21 mouse cellular contexts compared by ENCODE assay signal in the genomic region with DNA sequence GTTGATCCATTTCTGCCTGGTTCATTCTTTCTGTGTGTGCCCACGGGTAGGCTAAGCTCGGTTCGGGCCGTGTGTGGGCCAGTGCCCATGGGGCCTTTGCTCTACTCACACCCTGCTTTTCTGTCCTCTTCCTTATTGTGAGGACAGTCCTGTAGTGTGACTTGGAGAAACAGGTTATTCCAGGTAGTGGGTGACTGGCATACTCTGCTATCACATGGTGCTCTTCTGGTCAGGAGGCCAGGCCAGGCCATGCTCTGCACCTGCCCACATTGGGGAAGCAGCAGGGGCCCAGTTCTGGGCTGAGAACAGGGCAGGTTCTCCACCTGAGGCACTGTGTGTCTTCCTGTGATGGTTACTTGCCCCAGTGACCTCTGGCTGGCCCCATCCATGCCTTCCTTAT. TPM values are rescaled to one million over a fixed set of nuclear protein-coding genes. Genes with fewer than 3 reads are reported as not detected.
DNase-seq lines count a peak whose midpoint lies in the region; ATAC-seq and TF ChIP-seq lines count a peak whose summit lies in the region.
"Had no signal": no experiment of that assay in that cellular context is flagged by ENCODE, and none has a peak within 500 bp of the region (broad histone marks: within the 10 kb centered on the region; RNA-seq: fewer than 3 reads in every experiment).

No protein-coding gene starts in this region.

- dilution Hi-C loops in CH12.LX (cut with MboI; ENCODE audit: extremely low pct_ligation_motif_present, extremely low pct_unique_long_range_greater_than_20kb, low sequenced_read_pairs), result no loop called here

- TF ChIP-seq POLR2A in CH12.LX (IDR thresholded peaks at IDR 0.05; ENCODE audit: low read depth, low read length), result no peak

- ATAC-seq in liver, embryonic 11.5 days (replicated peaks; ENCODE audit: low FRiP score), result no peak
- ATAC-seq in liver, embryonic 14.5 days (ENCODE audit: insufficient read depth), result no peak
- ATAC-seq: forebrain, embryonic 13.5 days; inflammation-experienced regulatory T-cells, adult 6 months; Patski had no signal

- no peaks in the 10 kb centered on the region for H3K9me3 ChIP-seq in liver, embryonic 11.5 days (ENCODE audit: control insufficient read depth, low read length)
- no peaks in the 10 kb centered on the region for H3K9me3 ChIP-seq in CH12.LX (replicated peaks; ENCODE audit: low read length)
- H3K9me3 ChIP-seq in liver, embryonic 14.5 days (ENCODE audit: control insufficient read depth, low read length), result no peaks in the 10 kb centered on the region
- H3K9me3 ChIP-seq: forebrain, embryonic 13.5 days; hindbrain, embryonic 13.5 days; limb, embryonic 15.5 days; midbrain, embryonic 12.5 days; neural tube, embryonic 12.5 days had no signal

- intact Hi-C loops in heart, postnatal 25 days (cut with DNase I), result no loop called here

- TF ChIP-seq CTCF in CH12.LX (conservative IDR thresholded peaks at IDR 0.05 in 1 of 2, IDR thresholded peaks at IDR 0.05 in 1 of 2; ENCODE audit: low read depth in 2 of 2, low read length in 2 of 2), result no peak
- TF ChIP-seq CTCF in liver, embryonic 14.5 days (IDR thresholded peaks at IDR 0.05; ENCODE audit: low read depth), result no peak

- peaks cover 56% of the 10 kb centered on the region for H3K79me2 ChIP-seq in CH12.LX (replicated peaks; ENCODE audit: control insufficient read depth, extremely low read depth, insufficient read depth, poor library complexity, severe bottlenecking)

- in situ Hi-C loops in CH12.LX (cut with MboI; ENCODE audit: low pct_ligation_motif_present, low pct_unique_long_range_greater_than_20kb, low sequenced_read_pairs), result no loop called here

- peak; percentile 82 for DNase-seq in heart, adult 11 months
- no peak for DNase-seq in heart, postnatal 25 days (ENCODE audit: low spot score)
- DNase-seq in liver, embryonic 11.5 days (ENCODE audit: low spot score), result no peak
- DNase-seq in liver (no peak), CH12.LX (ENCODE audit: extremely low read depth) (no peak)
- DNase-seq in liver, embryonic 14.5 days (ENCODE audit: low read depth in 3 of 3, low spot score in 3 of 3), result no peak
- no peak for DNase-seq in layer of hippocampus, postnatal 10 days (ENCODE audit: low spot score in 2 of 2)
- DNase-seq in kidney, postnatal 36 days, result no peak
- DNase-seq: adrenal gland, adult 8-10 months; cerebellum, adult 8-10 months; kidney, postnatal 4 days; lung, postnatal 14 days; spleen, adult 18-20 months; thymus, adult 2 months had no signal

- TF ChIP-seq RAD21 in CH12.LX (IDR thresholded peaks at IDR 0.05; ENCODE audit: low read depth, low read length), result no peak

- no peak overlapping the region for H3K4me3 ChIP-seq in liver, embryonic 11.5 days (ENCODE audit: low read depth, low read length)
- H3K4me3 ChIP-seq in CH12.LX (replicated peaks in 1 of 3; ENCODE audit: low read depth in 2 of 3, low read length in 2 of 3, poor library complexity in 1 of 3), result no peak overlapping the region
- no peak overlapping the region for H3K4me3 ChIP-seq in liver, embryonic 14.5 days (ENCODE audit: insufficient read depth in 1 of 2, low read depth in 2 of 2, low read length in 2 of 2)
- H3K4me3 ChIP-seq: forebrain, embryonic 13.5 days; hindbrain, embryonic 13.5 days; limb, embryonic 15.5 days; midbrain, embryonic 12.5 days; neural tube, embryonic 12.5 days had no signal

- no peak overlapping the region for H3K27ac ChIP-seq in liver, embryonic 11.5 days (ENCODE audit: low read depth, low read length)
- H3K27ac ChIP-seq in CH12.LX (ENCODE audit: insufficient read depth, low read depth), result peak overlapping the region; percentile 0; the same call in 1 of the 2 replicates
- H3K27ac ChIP-seq in liver, embryonic 14.5 days, result peak overlapping the region; percentile 94
- H3K27ac ChIP-seq: forebrain, embryonic 13.5 days; hindbrain, embryonic 13.5 days; limb, embryonic 15.5 days; midbrain, embryonic 12.5 days; neural tube, embryonic 12.5 days had no signal

- H3K9ac ChIP-seq in liver, embryonic 11.5 days (ENCODE audit: low read depth, low read length), result 0 out of 2 replicates have a peak overlapping the region, but pooled peaks have one; percentile 7
- no peak overlapping the region for H3K9ac ChIP-seq in CH12.LX (ENCODE audit: insufficient read depth, low read depth)
- no peak overlapping the region for H3K9ac ChIP-seq in liver, embryonic 14.5 days (replicated peaks)
- H3K9ac ChIP-seq: forebrain, embryonic 13.5 days; hindbrain, embryonic 13.5 days; limb, embryonic 15.5 days; midbrain, embryonic 12.5 days; neural tube, embryonic 12.5 days had no signal

- TF ChIP-seq EP300 in CH12.LX (IDR thresholded peaks at IDR 0.05; ENCODE audit: low read length), result no peak
- TF ChIP-seq EP300 in liver, embryonic 14.5 days (IDR thresholded peaks at IDR 0.05; ENCODE audit: low read depth), result no peak

- H3K27me3 ChIP-seq in liver, embryonic 11.5 days (replicated peaks; ENCODE audit: control insufficient read depth, insufficient read depth, low read length), result no peaks in the 10 kb centered on the region
- no peaks in the 10 kb centered on the region for H3K27me3 ChIP-seq in CH12.LX (replicated peaks)
- no peaks in the 10 kb centered on the region for H3K27me3 ChIP-seq in liver, embryonic 14.5 days (ENCODE audit: control insufficient read depth, insufficient read depth, low read length)
- H3K27me3 ChIP-seq: forebrain, embryonic 13.5 days; hindbrain, embryonic 13.5 days; limb, embryonic 15.5 days; midbrain, embryonic 12.5 days; neural tube, embryonic 12.5 days; Patski had no signal

- H3K4me1 ChIP-seq in liver, embryonic 11.5 days (replicated peaks; ENCODE audit: control insufficient read depth, insufficient read depth, low read length), result peaks cover 28% of the 10 kb centered on the region
- H3K4me1 ChIP-seq in CH12.LX (ENCODE audit: control insufficient read depth in 1 of 2, insufficient read depth in 2 of 2), result peaks cover 53 to 74% of the 10 kb centered on the region in 2 experiments
- peaks cover 21 to 36% of the 10 kb centered on the region in 2 experiments for H3K4me1 ChIP-seq in liver, embryonic 14.5 days (replicated peaks; ENCODE audit: control insufficient read depth in 2 of 2, insufficient read depth in 2 of 2, low read length in 1 of 2)

- WGBS in liver, embryonic 11.5 days, result 95% methylated on average over 4 of the region's 4 CpGs
- WGBS in liver, embryonic 14.5 days (ENCODE audit: insufficient replicate concordance), result 85% methylated on average over 4 of the region's 4 CpGs

- peaks cover 20% of the 10 kb centered on the region for H3K36me3 ChIP-seq in liver, embryonic 11.5 days (ENCODE audit: control insufficient read depth, insufficient read depth, low read length)
- H3K36me3 ChIP-seq in CH12.LX (replicated peaks in 1 of 2; ENCODE audit: control insufficient read depth in 1 of 2, insufficient read depth in 1 of 2, low read length in 1 of 2), result peaks cover 44 to 87% of the 10 kb centered on the region in 2 experiments
- peaks cover 17% of the 10 kb centered on the region for H3K36me3 ChIP-seq in liver, embryonic 14.5 days (replicated peaks; ENCODE audit: control insufficient read depth, insufficient read depth, low read depth)

- H3K4me2 ChIP-seq in liver, embryonic 11.5 days, result no peak overlapping the region
- no peak overlapping the region for H3K4me2 ChIP-seq in CH12.LX (ENCODE audit: insufficient read depth, low read depth, poor library complexity, severe bottlenecking)
- H3K4me2 ChIP-seq in liver, embryonic 14.5 days (ENCODE audit: low read depth), result no peak overlapping the region
- H3K4me2 ChIP-seq: forebrain, embryonic 13.5 days; hindbrain, embryonic 13.5 days; limb, embryonic 15.5 days; midbrain, embryonic 12.5 days; neural tube, embryonic 12.5 days had no signal

TF ChIP-seq in CH12.LX, 34 proteins besides CTCF, POLR2A, EP300 and RAD21:
- TF ChIP-seq USF1 (IDR thresholded peaks at IDR 0.05; ENCODE audit: low read depth, low read length) (no peak), MAFK (IDR thresholded peaks at IDR 0.05; ENCODE audit: insufficient replicate concordance, low read length) (no peak), MYC (IDR thresholded peaks at IDR 0.05; ENCODE audit: low read depth, low read length) (no peak), POLR2AphosphoS2 (IDR thresholded peaks at IDR 0.05; ENCODE audit: low read depth, low read length) (no peak), ZKSCAN1 (IDR thresholded peaks at IDR 0.05; ENCODE audit: borderline replicate concordance, low read depth, low read length) (no peak), IRF4 (IDR thresholded peaks at IDR 0.05; ENCODE audit: low read depth, low read length) (no peak), ZMIZ1 (IDR thresholded peaks at IDR 0.05; ENCODE audit: low read depth, low read length) (no peak), MAX (IDR thresholded peaks at IDR 0.05; ENCODE audit: low read length) (no peak)

RNA-seq across cellular contexts. Expression of a gene that starts 12.3 kb away (rescaled TPM):
- total RNA-seq in heart, postnatal 25 days (2021), result 10 to 100 TPM; 18.1 to 18.2 TPM
- polyA plus RNA-seq in liver, embryonic 11.5 days (2014; fragmentation: Nextera tagmentation; extraction: Ambion mirVana), result 31.5 and 31.9 TPM in 2 replicates
- total RNA-seq in CH12.LX (2012; rRNA removed), result 60.5 and 64.5 TPM in 2 replicates
- total RNA-seq in CH12.LX (2014; rRNA removed), result 38.1 and 39.8 TPM in 2 replicates
- polyA plus RNA-seq in CH12.LX (2012; ENCODE audit: insufficient read length, low read depth), result 50.4 and 50.8 TPM in 2 replicates
- 11.9 and 12.9 TPM in 2 replicates for polyA plus RNA-seq in liver, embryonic 14.5 days (2012; rRNA removed)
- polyA plus RNA-seq in liver, embryonic 14.5 days (2014; fragmentation: Nextera tagmentation; extraction: Ambion mirVana), result 11.2 and 12.1 TPM in 2 replicates
- total RNA-seq in layer of hippocampus, postnatal 10 days (2021), result 10 to 100 TPM; 59.2 to 59.6 TPM

RNA-seq across cellular contexts. Expression of a gene that starts 28.5 kb away (rescaled TPM):
- 1 to 10 TPM; 5.2 to 6.3 TPM for total RNA-seq in heart, postnatal 25 days (2021)
- polyA plus RNA-seq in liver, embryonic 11.5 days (2014; fragmentation: Nextera tagmentation; extraction: Ambion mirVana), result 3.7 and 4.6 TPM in 2 replicates
- total RNA-seq in CH12.LX (2012; rRNA removed), result 2.5 and 4.7 TPM in 2 replicates
- total RNA-seq in CH12.LX (2014; rRNA removed), result 1.1 and 1.2 TPM in 2 replicates
- 0.83 and 1.1 TPM in 2 replicates for polyA plus RNA-seq in CH12.LX (2012; ENCODE audit: insufficient read length, low read depth)
- polyA plus RNA-seq in liver, embryonic 14.5 days (2012; rRNA removed), result 6.5 and 7.0 TPM in 2 replicates
- polyA plus RNA-seq in liver, embryonic 14.5 days (2014; fragmentation: Nextera tagmentation; extraction: Ambion mirVana), result 2.2 and 2.7 TPM in 2 replicates
- total RNA-seq in layer of hippocampus, postnatal 10 days (2021), result 1 to 10 TPM; 2.3 to 2.8 TPM
